Mouse (Mus musculus): Measurements from ENCODE around the gene Ppard. TPM values are rescaled to one million over a fixed set of nuclear protein-coding genes. Genes with fewer than 3 reads are reported as not detected.

The Ppard gene
- total RNA-seq, 2 experiments from 2014 or later, result 30.2 to 31.5 TPM

DNA sequence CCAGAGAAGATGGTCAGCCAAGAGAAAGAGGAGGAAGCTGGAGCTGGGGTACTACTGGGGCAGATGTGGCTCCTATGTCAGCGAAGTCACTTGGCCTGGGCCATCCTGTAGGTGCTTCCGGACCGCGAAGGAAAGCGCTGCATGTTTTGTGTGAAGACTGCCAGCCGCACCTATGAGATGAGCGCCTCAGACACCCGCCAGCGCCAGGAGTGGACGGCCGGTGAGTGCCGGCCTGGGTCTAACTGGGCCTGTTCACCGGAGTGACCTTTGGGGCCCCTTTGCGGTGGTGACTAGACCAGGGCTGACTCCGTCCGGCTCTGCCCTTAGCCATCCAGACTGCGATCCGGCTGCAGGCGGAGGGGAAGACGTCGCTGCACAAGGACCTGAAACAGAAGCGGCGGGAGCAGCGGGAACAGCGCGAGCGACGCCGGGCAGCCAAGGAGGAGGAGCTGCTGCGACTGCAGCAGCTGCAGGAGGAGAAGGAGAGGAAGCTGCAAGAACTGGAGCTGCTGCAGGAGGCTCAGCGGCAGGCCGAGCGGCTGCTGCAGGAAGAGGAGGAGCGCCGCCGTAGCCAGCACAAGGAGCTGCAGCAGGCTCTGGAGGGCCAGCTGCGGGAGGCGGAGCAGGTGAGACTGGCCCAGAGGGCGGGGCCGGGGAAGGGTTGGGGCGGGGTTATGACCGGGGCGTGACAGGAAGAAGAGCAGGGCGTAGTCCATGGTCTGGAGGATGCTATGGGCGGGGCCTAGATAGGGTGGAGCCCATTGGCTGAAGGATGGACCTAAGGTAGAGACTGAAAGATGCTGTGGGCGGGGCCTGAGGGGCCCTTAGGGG is 8.7 kb upstream of the Ppard start:
- peak; percentile 86 for DNase-seq

DNA sequence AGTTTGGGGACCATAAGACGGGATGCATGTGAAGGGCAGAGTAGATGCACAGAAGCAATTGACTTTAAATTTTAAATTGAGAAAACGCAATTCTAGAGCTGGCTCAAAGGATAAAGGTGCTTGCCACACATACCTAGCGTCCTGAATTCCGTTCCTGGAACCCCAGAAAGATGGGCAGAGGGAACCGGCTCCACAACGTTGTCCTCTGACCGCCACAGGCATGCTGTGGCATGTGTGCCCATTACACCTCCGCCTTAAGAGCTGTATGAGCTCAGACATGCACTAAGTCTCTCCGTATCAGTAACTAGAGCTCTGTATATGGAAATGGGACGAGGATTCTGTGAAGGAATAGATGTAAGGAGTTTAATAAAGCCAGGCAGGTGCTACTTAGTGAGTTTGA is 7.9 kb upstream of the Ppard start:
- no peak for DNase-seq

DNA sequence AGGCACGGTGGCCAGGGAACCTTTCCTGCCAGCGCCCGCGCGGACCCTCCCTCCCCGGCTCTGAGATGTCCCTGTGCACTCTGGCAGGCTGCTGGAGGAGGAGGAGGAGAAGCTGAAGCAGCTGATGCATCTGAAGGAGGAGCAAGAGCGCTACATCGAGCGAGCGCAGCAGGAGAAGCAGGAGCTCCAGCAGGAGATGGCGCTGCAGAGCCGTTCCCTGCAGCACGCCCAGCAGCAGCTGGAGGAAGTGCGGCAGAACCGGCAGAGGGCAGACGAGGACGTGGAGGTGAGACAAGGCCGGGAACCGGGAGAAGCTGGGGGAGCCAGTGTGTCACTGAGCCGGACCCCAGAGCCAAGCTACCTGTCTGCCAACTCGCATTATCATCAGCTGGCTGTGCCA is 6.5 kb upstream of the Ppard start:
- peak; percentile 93 for DNase-seq

DNA sequence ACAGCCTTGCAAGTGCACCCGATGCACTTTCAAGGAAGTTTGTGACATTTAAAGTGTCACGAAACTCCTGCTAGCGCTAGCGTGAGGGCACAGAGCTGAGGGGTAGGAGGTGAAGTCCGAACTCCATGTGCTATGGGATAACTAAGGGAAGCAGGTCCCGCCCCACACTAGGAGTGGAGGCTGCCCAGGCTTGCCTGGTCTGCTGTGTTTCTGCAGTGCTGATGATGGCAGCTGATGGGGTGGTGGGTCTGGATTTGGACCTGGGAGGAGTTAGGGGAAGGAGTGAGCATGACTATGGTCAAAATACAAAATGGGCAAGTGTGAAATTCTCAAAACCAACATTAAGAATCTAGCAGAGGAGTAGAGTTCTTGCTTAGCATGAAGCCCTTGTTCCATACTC is 2.0 kb upstream of the Ppard start:
- no peak for DNase-seq

DNA sequence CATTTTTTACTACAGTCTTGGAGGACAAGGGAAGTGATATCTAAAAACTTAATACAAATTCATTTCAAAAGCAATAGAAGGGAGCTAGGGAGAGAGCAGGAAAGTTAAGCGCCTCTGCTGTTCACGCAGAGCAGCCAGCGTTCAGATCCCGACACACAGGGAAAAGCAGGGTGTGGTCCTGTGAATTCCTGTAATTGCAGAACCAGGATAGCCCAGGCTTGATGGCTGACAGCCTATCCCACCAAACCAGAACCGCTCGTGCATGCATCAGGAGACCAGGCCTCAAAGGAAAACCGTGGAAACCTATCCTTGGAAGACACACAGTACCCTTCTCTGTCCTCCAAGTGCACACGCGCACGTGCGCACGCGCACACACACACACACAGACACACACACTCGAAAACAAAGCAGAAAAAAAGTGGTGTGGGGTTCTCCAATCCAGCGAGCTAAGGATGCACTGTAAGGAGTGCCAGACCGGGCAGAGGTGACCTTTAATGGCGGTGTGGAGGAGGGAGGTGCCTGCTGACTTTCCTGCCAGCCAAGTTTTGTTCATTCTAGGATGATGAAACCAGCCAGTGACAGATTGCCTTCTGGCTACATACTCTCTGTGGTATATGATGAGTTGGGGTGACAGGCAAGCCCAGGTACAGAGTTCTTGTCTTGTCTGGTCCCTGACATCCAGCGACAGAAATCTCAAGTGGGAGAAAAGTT is 1.3 kb upstream of the Ppard start:
- no peak for DNase-seq

DNA sequence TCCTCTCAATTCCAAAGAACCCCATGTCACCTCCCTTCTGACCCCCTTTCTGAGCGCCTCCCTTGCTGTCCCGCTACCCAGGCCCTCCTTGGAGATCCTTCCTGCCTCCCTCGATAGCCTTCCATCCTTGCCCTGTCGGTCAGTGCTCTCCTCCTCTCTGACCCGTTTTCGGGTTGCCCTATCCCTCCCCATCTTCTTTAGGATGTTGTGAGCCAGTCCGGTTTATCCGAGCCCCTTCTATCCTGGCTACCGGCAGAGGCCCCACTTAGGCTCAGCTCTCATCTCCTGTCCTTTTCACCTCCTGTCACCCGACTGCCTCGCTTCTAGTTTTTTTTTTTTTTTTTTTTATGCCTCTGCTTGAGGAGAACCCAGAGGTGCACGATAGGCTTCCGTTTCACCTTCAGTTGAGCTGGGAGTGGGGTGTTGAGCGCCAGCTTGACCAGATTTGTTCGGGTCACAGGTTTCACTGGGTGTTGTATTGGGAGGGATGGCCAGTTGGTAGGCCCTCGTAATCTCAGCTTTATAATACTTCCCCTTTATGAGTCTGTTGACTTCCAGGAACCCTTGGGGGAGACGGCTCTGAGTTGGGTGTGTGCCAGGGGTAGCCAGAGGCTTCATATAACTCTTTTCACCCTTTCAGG is 711 bp downstream of the Ppard start:
- peak; percentile 51 for DNase-seq

DNA sequence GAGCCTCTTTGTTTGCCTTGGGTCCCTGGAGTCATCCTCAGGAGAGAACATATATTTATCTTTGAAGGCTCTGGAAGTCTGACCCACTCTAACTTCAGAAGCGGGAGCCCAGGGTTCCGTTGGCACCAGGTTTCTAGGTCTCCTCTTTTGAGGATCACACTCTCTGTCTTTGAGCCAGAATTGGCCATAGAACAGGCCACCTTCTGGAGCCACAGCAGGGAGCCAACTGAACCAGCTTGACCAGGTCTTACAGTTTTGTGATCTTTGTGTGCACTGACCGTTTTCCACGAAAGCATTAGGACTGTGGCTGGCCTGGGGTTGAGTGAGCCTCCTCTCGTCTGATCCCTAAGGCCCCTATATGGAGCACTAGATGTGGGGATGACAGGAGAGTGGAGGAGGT is 2.1 kb downstream of the Ppard start:
- no peak for DNase-seq

DNA sequence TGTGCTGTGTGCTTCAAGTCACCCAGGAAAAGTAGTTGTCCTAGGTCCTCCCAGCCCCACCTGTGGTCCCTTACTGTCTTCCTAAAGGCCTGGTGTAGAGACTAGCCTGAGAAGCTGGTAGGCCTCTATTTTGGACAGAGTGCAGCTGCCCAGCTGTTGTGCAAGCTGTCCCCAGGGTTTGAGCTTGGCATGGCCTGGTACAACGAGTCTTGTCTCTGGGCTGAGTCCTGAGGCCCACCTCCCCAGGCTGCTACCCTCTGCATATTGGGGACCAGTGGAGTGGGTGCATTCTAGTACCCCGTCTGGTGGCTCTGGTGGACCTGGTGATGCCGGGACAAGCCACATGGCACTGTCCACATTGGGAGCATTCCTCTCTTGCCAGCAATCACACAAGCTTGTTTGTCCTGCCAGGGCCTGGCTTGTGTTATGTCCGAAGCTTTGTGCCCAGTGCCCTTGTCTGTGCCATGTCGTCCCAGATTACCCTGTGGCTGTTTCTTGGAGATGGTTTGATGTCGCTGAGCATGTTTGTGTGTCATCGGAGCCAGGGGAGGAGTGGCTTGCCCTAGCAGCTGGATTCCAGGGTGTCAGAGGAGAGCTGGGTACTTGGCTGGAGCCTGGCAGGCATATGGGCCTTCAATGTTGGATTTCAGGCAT is 3.6 kb downstream of the Ppard start:
- DNase-seq, result peak; percentile 57

DNA sequence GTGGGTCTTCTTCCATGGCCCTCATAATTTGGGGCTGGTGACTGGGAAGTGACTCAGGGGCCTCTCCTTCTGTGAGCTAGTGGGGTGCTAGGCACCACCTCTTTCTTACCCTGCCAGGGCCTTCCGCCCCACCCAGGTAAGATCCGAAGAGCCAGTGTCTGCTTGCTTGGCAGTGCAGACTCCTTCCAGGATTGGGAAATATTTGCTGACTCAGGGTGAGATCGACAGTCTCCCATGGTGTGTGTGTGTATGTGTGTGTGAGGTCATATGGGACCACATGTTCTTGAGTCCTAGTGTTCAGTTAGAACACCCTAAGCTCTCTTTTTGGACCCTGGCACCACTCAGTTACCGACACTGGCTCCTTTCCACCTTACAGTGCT is 4.1 kb downstream of the Ppard start:
- no peak for DNase-seq

DNA sequence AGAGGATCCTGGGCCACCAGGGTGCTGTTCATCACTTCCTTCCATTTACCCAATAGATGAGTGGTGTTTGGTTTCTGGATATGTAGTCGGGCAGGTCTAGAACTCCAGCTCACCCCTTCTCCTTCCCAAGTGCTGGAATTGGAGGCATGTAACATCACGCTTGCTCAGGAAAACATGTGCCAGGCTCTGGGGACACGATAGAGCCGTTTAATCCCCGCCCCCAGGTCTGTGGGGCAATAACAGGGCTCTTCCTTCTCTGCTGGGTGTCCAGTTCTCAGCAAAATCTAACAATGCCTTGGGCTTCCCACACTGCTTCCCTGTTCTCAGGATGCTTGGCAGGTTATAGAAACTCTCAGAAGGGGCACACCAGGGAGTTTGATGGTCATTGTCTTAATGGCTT is 4.9 kb downstream of the Ppard start:
- DNase-seq, result no peak

DNA sequence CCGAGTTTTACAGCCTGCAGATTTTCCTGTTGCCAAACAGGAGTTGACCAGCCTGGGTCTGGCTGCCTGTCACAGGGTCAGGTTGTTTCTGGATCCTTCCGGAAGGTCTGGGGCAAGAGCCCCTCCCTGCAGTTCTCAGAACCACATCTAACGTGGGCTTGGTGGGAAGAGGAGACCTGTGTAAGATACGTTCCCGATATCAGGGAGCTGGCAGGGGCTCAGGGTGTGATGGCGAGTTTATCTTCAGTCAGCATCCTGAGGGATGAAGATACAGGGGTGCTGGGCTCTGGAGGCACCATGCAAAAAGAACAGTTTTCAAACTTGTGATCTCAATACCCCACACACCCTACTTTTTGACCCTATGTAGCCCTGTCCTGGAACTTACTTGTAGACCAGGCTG is 5.4 kb downstream of the Ppard start:
- DNase-seq, result no peak

DNA sequence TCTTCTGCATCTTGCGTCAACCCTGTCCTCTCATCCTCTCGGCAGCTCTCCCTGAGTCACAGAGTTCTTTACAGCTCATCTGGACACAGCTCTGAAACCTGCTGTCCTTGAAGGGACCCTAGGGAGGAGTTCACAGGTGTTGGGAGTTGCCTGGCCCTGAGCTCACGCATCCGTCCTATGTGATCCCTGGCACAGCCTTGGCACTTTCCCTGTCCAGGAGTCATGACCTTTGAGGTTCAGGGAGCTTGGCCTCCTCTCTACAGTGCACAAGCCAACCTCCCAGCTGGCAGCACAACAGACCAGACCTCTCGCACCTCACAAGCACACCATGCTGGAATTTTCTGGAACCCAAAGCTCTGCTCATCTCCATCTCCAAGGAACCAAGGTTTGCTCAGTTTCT is 8.3 kb downstream of the Ppard start:
- no peak for DNase-seq

DNA sequence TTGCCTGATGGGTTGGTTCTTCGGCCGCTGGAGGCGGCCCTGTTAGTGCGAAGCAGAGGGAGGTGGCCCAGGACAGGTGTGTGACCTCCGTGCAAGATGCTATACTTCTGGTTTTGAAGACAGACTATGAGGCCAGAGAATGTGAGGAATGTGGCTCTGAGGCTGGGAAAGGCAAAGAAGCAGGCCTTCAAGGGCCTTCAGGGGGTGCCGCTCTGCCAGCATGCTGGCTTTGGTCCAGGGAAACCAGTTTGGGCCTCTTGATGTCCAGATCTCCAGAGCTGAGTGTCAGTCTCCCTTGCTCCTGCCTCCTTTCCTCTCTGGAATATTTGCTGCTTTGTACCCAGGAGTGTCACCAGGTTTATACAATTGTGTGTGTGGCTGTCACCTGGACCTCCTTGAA is 9.8 kb downstream of the Ppard start:
- DNase-seq, result no peak

DNA sequence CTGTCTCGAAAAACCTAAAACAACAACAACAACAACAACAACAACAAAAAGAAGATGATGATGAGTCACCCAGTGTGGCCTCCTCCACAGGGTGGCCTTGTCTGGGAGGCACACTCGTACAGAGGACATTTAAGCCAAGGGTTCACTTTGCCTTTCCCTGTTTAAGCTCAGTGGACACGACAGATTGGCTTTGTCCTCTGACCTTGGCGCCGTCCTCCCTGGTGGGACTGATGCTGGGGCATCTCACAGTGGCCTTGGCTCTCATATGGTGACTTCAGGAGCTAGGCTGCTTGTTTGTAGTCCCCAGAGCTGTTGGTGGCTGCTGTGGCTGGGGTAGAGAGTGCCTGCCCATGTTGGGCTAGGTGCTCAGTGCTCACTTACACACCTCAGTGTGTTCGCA is 11.7 kb downstream of the Ppard start:
- no peak for DNase-seq

DNA sequence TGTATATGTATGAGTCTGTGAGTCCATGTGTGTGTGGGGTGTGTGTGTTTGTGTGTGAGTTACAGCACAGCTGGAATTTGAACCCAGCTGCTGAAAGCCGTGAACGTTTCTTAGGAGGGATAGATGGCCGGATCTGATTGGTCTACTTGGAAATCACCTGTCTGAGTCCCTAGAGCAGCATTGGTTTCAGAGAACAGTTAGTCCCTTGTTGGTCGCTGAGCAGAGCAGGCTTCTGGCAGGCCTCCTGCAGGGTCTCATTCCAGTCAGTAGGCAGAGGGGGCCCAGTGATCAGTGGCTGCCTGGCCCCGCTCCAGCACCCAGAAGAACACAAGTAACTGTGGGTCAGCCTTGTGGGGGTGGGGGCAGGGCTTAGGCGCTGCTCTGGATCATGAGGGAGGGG is 12.2 kb downstream of the Ppard start:
- DNase-seq, result no peak

DNA sequence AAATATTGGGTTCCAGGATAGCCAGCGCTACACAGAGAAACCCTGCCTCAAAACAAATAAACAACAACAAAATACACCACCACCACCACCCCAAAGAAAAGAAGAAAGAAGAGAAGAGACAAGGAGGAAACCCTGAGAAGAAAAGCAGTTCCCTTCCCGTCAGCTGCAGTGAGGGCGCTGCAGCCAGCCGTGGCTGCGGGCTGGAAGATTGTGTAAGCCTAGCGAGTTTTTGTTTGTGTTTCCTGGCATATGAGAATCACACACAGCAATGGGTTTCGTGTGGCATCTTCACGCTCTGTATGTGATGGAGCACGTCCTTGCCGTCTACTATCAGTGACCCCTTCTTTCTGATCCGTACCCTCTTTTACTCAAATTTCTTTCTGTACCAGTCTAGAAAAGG is 14.1 kb downstream of the Ppard start:
- DNase-seq, result no peak

DNA sequence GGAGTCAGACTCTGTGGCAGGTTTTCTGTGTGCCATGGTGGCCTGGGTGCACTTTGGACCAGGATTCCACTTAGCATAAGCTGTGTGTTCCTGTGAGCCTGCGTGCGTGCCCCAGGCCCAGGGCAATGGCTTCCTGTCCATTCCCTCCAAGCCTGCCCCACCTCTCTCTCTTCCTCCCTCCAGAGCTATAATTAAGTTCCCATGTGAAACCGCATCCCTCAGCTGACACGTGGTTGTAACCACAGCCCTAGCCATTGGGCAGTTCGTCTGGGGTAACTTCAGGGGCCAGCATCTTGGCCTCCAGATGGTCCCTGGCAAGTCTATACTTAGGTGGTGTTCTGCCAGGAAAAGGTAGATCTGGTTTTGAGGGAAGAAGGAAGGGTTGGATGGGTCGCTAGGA is 15.1 kb downstream of the Ppard start:
- DNase-seq, result peak; percentile 45

DNA sequence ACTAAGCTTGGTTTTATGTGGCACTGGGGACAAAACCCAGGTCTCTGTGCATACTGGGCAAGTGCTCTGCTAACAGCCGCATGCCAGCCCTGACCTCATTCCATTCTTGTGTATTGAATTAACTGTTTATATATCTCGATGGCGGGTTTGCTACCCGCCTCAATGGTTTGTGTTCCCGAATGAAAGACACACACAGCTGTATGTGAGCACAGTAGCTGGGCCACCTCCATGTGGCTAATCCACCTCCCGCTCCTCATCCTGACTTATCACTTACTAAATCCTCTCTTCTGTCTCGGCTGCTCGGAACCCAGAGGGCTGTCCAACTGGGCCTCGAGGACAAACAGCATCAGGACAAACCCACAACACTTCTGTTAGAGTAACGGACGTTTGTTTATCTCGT is 16.6 kb downstream of the Ppard start:
- DNase-seq, result no peak

DNA sequence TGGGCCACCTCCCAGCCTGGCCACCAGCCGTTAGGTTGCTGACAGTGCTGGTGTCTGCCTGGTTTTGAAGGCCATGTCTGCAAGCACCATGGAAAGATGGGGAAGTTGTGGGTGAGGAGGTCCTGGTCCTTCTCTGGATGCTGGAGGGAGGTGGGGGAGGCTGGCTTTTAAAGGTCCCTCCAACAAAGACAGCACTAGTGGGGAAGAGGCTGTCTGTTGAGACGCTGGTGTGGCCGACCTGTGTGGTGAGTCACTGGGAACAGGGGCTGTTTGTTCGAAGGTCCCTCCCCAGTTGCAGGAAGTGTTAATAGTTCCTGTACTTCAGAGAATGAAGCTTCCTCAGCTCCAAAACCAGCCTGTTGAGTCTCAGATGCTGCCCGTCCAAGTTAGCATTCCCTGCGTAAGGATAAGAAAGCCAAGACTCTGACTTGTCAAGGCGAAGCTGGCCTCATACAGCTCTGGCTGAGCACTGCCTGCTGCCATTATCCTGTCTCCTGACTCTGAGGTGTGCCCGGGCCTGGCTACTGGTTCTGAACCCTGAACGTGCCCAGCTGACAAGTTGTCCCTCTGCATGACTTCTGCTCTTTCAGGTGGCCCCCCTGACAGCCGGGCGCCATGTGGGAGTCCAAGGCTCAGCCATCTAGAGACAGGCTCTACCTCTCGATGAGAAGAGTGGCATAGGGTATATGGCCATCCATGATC is 19.2 kb downstream of the Ppard start:
- DNase-seq, result no peak

DNA sequence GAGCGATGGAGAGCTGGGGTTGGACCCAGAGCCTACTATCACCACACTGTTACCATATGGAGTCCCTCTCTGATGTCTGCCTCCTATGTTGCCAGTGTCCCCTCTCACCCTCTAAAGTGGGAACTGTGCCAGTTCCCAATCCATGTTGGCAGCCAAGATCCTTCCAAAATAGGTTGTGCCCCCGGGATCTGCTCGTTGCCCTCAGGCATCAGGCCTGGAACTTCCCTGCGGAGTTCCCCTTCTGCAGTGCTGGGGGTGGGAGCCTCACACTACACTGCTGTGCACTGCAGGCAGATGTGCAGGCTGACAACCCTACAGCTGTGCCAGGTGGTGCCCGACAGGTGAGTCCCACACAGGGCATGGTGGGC is 19.8 kb downstream of the Ppard start:
- no peak for DNase-seq

DNA sequence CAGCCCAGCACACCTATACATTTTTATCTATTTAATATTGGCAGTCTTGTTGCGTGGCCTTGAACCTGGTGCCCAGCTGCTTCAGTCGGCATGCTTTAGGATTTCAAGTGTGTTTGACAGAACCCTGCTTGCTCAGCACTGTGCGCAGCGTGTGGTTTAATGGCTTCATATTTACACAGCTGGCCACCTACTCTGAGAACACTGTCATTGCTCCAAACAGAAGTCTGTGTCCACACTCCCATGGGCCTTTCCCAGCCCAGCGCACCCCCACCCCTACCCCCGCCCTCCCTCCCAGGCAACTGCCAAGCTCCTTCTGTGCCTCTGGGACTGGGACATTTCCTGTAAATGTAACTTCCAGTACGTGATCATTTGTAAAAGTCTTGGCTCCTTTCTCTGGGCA is 20.7 kb downstream of the Ppard start:
- no peak for DNase-seq

DNA sequence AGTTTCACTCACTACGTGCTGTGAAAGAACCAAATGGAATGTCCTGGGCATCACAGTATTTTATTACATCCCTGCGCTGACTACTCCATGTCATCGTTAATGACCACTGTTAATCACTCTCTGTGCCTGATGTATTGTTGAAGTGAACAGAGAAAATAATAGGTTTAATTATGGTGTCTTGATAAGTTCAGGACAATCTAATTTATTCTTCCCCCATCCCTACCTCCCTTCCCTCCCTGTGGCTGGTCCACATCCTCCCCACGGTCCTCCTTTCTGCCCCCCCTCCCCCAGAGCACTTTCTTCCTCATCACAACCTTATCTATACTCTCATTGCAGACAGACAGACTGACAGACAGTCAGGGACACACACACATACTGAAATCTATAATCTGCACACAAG is 22.3 kb downstream of the Ppard start:
- no peak for DNase-seq

DNA sequence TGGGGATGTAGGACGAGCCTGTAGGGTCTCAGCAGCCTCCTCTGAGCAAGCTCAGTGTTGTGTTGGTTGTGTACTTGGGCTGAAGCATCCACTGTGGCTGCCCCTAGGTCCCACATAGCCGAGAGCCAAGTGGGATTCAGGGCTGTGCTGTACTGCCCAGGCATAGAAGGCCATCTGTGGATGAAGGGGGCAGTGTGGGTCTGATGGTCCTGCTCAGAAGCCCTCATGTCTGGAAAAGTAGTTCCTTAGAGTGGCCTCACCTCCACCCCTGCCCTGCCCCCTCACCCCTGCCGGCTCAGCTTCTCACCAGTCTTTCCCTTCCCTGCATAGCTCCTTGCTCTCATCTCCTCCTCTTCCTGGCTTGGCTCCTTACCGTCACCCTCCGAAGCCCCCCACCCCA is 23.2 kb downstream of the Ppard start:
- DNase-seq, result no peak
